Mouse (Mus musculus): Measurements from ENCODE around the gene Cdk14. TPM values are rescaled to one million over a fixed set of nuclear protein-coding genes. Genes with fewer than 3 reads are reported as not detected.

Cdk14 gene
- polyA plus RNA-seq, 1 experiment from 2014 or later = 16.1 TPM

- H3K9me3 ChIP-seq (replicated peaks) = no peaks in the 10 kb centered on the region
- no peak for DNase-seq (ENCODE audit: low spot score)
- no peaks in the 10 kb centered on the region for H3K36me3 ChIP-seq
- H3K27me3 ChIP-seq (ENCODE audit: low read depth, poor library complexity, severe bottlenecking) = no peaks in the 10 kb centered on the region
- WGBS = 85% methylated on average over 10 of the region's 10 CpGs
- no peak overlapping the region for H3K4me3 ChIP-seq
- H3K4me1 ChIP-seq = peaks cover 8% of the 10 kb centered on the region
- H3K27ac ChIP-seq = no peak overlapping the region
Measured at GRCm38 (mm10) chr5:5176052-5176451, 244.1 kb downstream of the Cdk14 start.

GRCm38 (mm10) chr5:5175611-5176010 lies 244.5 kb downstream of the Cdk14 start:
- Histone ChIP-seq H3K4me1 (peaks cover 8% of the 10 kb centered on the region), H3K36me3 (no peaks in the 10 kb centered on the region), H3K27me3 (ENCODE audit: low read depth, poor library complexity, severe bottlenecking) (no peaks in the 10 kb centered on the region), H3K9me3 (replicated peaks) (no peaks in the 10 kb centered on the region), H3K27ac (no peak overlapping the region), H3K4me3 (no peak overlapping the region)
- WGBS = 92% methylated on average over 1 of the region's 1 CpGs
- DNase-seq (ENCODE audit: low spot score) = no peak

GRCm38 (mm10) chr5:5175090-5175489 lies 245.0 kb downstream of the Cdk14 start:
- Histone ChIP-seq H3K9me3 (replicated peaks) (no peaks in the 10 kb centered on the region), H3K36me3 (no peaks in the 10 kb centered on the region), H3K27me3 (ENCODE audit: low read depth, poor library complexity, severe bottlenecking) (no peaks in the 10 kb centered on the region), H3K4me1 (peaks cover 8% of the 10 kb centered on the region), H3K27ac (no peak overlapping the region), H3K4me3 (no peak overlapping the region)
- DNase-seq (ENCODE audit: low spot score) = no peak
- 60% methylated on average over 1 of the region's 1 CpGs for WGBS

GRCm38 (mm10) chr5:5166086-5166485 lies 254.0 kb downstream of the Cdk14 start:
- H3K9me3 ChIP-seq (replicated peaks) = no peaks in the 10 kb centered on the region
- 21% methylated on average over 2 of the region's 2 CpGs for WGBS
- no peak overlapping the region for H3K4me3 ChIP-seq
- DNase-seq (ENCODE audit: low spot score) = no peak
- H3K27me3 ChIP-seq (ENCODE audit: low read depth, poor library complexity, severe bottlenecking) = no peaks in the 10 kb centered on the region
- no peaks in the 10 kb centered on the region for H3K36me3 ChIP-seq
- H3K4me1 ChIP-seq = no peaks in the 10 kb centered on the region
- no peak overlapping the region for H3K27ac ChIP-seq

GRCm38 (mm10) chr5:5164326-5164725 lies 255.8 kb downstream of the Cdk14 start:
- no peak overlapping the region for H3K4me3 ChIP-seq
- no peaks in the 10 kb centered on the region for H3K4me1 ChIP-seq
- no peaks in the 10 kb centered on the region for H3K9me3 ChIP-seq (replicated peaks)
- H3K27ac ChIP-seq = no peak overlapping the region
- 92% methylated on average over 5 of the region's 5 CpGs for WGBS
- no peak for DNase-seq (ENCODE audit: low spot score)
- H3K27me3 ChIP-seq (ENCODE audit: low read depth, poor library complexity, severe bottlenecking) = no peaks in the 10 kb centered on the region
- H3K36me3 ChIP-seq = no peaks in the 10 kb centered on the region

- no peak for DNase-seq (ENCODE audit: low spot score)
- Histone ChIP-seq H3K27me3 (ENCODE audit: low read depth, poor library complexity, severe bottlenecking) (no peaks in the 10 kb centered on the region), H3K4me3 (no peak overlapping the region), H3K36me3 (no peaks in the 10 kb centered on the region), H3K27ac (no peak overlapping the region), H3K4me1 (no peaks in the 10 kb centered on the region), H3K9me3 (replicated peaks) (no peaks in the 10 kb centered on the region)
- 97% methylated on average over 2 of the region's 2 CpGs for WGBS
Measured at GRCm38 (mm10) chr5:5163823-5164222, 256.3 kb downstream of the Cdk14 start.

GRCm38 (mm10) chr5:5159521-5159920 lies 260.6 kb downstream of the Cdk14 start:
- 71% methylated on average over 1 of the region's 1 CpGs for WGBS
- DNase-seq (ENCODE audit: low spot score) = no peak
- no peaks in the 10 kb centered on the region for H3K27me3 ChIP-seq (ENCODE audit: low read depth, poor library complexity, severe bottlenecking)
- H3K4me3 ChIP-seq = no peak overlapping the region
- H3K4me1 ChIP-seq = no peaks in the 10 kb centered on the region
- no peaks in the 10 kb centered on the region for H3K36me3 ChIP-seq
- no peaks in the 10 kb centered on the region for H3K9me3 ChIP-seq (replicated peaks)
- no peak overlapping the region for H3K27ac ChIP-seq

- Histone ChIP-seq H3K36me3 (no peaks in the 10 kb centered on the region), H3K9me3 (replicated peaks) (no peaks in the 10 kb centered on the region), H3K4me3 (no peak overlapping the region), H3K27ac (no peak overlapping the region), H3K4me1 (no peaks in the 10 kb centered on the region), H3K27me3 (ENCODE audit: low read depth, poor library complexity, severe bottlenecking) (no peaks in the 10 kb centered on the region)
- WGBS = 82% methylated on average over 5 of the region's 5 CpGs
- DNase-seq (ENCODE audit: low spot score) = no peak
Measured at GRCm38 (mm10) chr5:5139855-5140254, 280.3 kb downstream of the Cdk14 start.

GRCm38 (mm10) chr5:5134905-5135511 lies 285.1 kb downstream of the Cdk14 start:
- Histone ChIP-seq H3K36me3 (no peaks in the 10 kb centered on the region), H3K4me3 (no peak overlapping the region), H3K27me3 (ENCODE audit: low read depth, poor library complexity, severe bottlenecking) (no peaks in the 10 kb centered on the region), H3K9me3 (replicated peaks) (no peaks in the 10 kb centered on the region), H3K4me1 (no peaks in the 10 kb centered on the region), H3K27ac (no peak overlapping the region)
- DNase-seq (ENCODE audit: low spot score) = no peak
- WGBS = 91% methylated on average over 13 of the region's 13 CpGs

GRCm38 (mm10) chr5:5134143-5134904 lies 285.8 kb downstream of the Cdk14 start:
- Histone ChIP-seq H3K36me3 (no peaks in the 10 kb centered on the region), H3K4me1 (no peaks in the 10 kb centered on the region), H3K27me3 (ENCODE audit: low read depth, poor library complexity, severe bottlenecking) (no peaks in the 10 kb centered on the region), H3K27ac (no peak overlapping the region), H3K4me3 (no peak overlapping the region), H3K9me3 (replicated peaks) (no peaks in the 10 kb centered on the region)
- no peak for DNase-seq (ENCODE audit: low spot score)
- WGBS = 93% methylated on average over 6 of the region's 6 CpGs

GRCm38 (mm10) chr5:5128852-5129251 lies 291.3 kb downstream of the Cdk14 start:
- Histone ChIP-seq H3K27me3 (ENCODE audit: low read depth, poor library complexity, severe bottlenecking) (no peaks in the 10 kb centered on the region), H3K36me3 (no peaks in the 10 kb centered on the region), H3K27ac (no peak overlapping the region), H3K9me3 (replicated peaks) (no peaks in the 10 kb centered on the region), H3K4me1 (no peaks in the 10 kb centered on the region), H3K4me3 (no peak overlapping the region)
- no peak for DNase-seq (ENCODE audit: low spot score)
- WGBS = 95% methylated on average over 1 of the region's 1 CpGs

- Histone ChIP-seq H3K9me3 (replicated peaks) (no peaks in the 10 kb centered on the region), H3K27me3 (ENCODE audit: low read depth, poor library complexity, severe bottlenecking) (no peaks in the 10 kb centered on the region), H3K4me1 (no peaks in the 10 kb centered on the region), H3K36me3 (no peaks in the 10 kb centered on the region), H3K4me3 (no peak overlapping the region), H3K27ac (no peak overlapping the region)
- WGBS = 93% methylated on average over 4 of the region's 4 CpGs
- no peak for DNase-seq (ENCODE audit: low spot score)
Measured at GRCm38 (mm10) chr5:5124645-5125044, 295.5 kb downstream of the Cdk14 start.

GRCm38 (mm10) chr5:5116775-5117522 lies 303.2 kb downstream of the Cdk14 start:
- no peaks in the 10 kb centered on the region for H3K9me3 ChIP-seq (replicated peaks)
- peaks cover 4% of the 10 kb centered on the region for H3K4me1 ChIP-seq
- H3K27ac ChIP-seq = no peak overlapping the region
- H3K36me3 ChIP-seq = no peaks in the 10 kb centered on the region
- no peaks in the 10 kb centered on the region for H3K27me3 ChIP-seq (ENCODE audit: low read depth, poor library complexity, severe bottlenecking)
- WGBS = 30% methylated on average over 5 of the region's 5 CpGs
- H3K4me3 ChIP-seq = no peak overlapping the region
- no peak for DNase-seq (ENCODE audit: low spot score)
